Mouse (Mus musculus): Measurements from ENCODE around the gene Pik3r1. TPM values are rescaled to one million over a fixed set of nuclear protein-coding genes. Genes with fewer than 3 reads are reported as not detected.

Gene Pik3r1
- polyA plus RNA-seq, 1 experiment: 25.9 TPM

DNA sequence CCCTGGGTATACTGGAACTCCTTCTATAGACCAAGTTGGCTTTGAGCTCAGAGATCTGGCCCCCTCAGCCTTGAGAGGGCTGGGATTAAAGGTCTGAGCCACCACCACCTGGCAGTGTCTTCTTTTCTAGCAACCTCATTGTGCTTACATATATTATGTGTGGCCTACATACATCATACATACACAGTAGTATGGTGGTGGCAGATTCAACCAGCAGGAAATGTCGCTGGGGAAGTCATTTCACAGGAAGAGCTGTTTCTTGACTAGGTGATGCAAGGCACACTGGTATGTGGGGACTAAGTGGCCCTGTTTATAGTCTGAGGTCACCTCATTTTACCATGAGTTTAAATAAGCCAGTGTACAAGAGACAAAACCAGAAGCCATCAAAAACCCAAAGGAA is 87.9 kb downstream of the Pik3r1 start:
- Histone ChIP-seq H3K4me1 (ENCODE audit: control insufficient read depth, insufficient read depth, low read length) (no peaks in the 10 kb centered on the region), H3K4me3 (replicated peaks; ENCODE audit: extremely low read depth, low read depth, low read length) (no peak overlapping the region)
- WGBS: 69% methylated on average over 1 of the region's 1 CpGs
- TF ChIP-seq CTCF (IDR thresholded peaks at IDR 0.05; ENCODE audit: insufficient read depth, low read length): no peak
- DNase-seq: no peak

DNA sequence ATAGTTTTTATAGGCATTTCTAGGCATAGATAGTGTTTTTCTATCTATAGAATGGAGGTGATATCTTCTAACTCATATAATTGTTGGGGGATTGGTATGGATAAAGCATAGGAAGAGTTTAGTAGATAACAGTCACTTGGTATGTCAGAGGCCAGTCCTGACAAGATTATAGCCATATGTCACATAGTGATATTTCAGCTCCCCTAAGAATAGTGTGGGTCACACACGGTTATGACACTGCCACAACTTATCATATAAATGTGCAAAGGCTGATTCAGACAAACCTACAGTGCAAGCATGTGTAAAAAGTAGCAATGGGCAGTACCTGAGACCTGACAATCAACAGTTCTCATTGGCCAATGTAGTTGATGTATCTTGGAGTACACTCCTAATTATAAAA is 89.0 kb downstream of the Pik3r1 start:
- H3K4me3 ChIP-seq (replicated peaks; ENCODE audit: extremely low read depth, low read depth, low read length): no peak overlapping the region
- WGBS: 85% methylated on average over 1 of the region's 1 CpGs
- H3K4me1 ChIP-seq (ENCODE audit: control insufficient read depth, insufficient read depth, low read length): no peaks in the 10 kb centered on the region
- no peak for DNase-seq
- TF ChIP-seq POLR2A (IDR thresholded peaks at IDR 0.05; ENCODE audit: borderline replicate concordance, extremely low read depth, low read depth, low read length) (no peak), CTCF (IDR thresholded peaks at IDR 0.05; ENCODE audit: insufficient read depth, low read length) (no peak)

DNA sequence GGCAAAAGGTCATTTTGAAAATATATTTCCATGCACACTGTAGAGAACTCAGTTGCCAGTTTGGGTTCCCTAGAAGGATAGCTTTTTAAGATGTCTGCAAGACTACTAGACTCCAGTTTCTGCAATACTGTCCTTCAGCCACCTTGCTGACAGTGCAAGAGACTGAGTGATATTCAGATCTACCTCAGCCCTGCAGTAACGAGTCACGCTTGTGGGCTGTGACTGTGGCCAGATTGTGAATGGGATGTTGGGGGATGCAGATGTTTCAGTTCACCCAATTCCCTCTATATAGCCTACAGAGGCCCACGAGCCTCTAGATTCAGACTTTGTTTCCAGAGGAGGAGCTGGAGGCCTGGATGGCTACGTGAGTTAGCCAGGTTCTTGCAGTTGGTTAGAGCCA is 90.0 kb downstream of the Pik3r1 start:
- DNase-seq: no peak
- H3K4me1 ChIP-seq (ENCODE audit: control insufficient read depth, insufficient read depth, low read length): no peaks in the 10 kb centered on the region
- WGBS: 85% methylated on average over 4 of the region's 4 CpGs
- TF ChIP-seq CTCF (IDR thresholded peaks at IDR 0.05; ENCODE audit: insufficient read depth, low read length) (no peak), POLR2A (IDR thresholded peaks at IDR 0.05; ENCODE audit: borderline replicate concordance, extremely low read depth, low read depth, low read length) (no peak)
- no peak overlapping the region for H3K4me3 ChIP-seq (replicated peaks; ENCODE audit: extremely low read depth, low read depth, low read length)

- Histone ChIP-seq H3K4me1 (ENCODE audit: control insufficient read depth, insufficient read depth, low read length) (no peaks in the 10 kb centered on the region), H3K4me3 (replicated peaks; ENCODE audit: extremely low read depth, low read depth, low read length) (no peak overlapping the region)
- no peak for DNase-seq
- TF ChIP-seq POLR2A (IDR thresholded peaks at IDR 0.05; ENCODE audit: borderline replicate concordance, extremely low read depth, low read depth, low read length): no peak
- no peak for TF ChIP-seq CTCF (IDR thresholded peaks at IDR 0.05; ENCODE audit: insufficient read depth, low read length)
- 72% methylated on average over 3 of the region's 3 CpGs for WGBS
These were observed 94.1 kb downstream of the Pik3r1 start for GRCm38 (mm10) chr13:101673876-101674275.

- 16% methylated on average over 3 of the region's 3 CpGs for WGBS
- no peak for DNase-seq
- H3K4me3 ChIP-seq (replicated peaks; ENCODE audit: extremely low read depth, low read depth, low read length): no peak overlapping the region
- H3K4me1 ChIP-seq (ENCODE audit: control insufficient read depth, insufficient read depth, low read length): no peaks in the 10 kb centered on the region
- TF ChIP-seq CTCF (IDR thresholded peaks at IDR 0.05; ENCODE audit: insufficient read depth, low read length) (no peak), POLR2A (IDR thresholded peaks at IDR 0.05; ENCODE audit: borderline replicate concordance, extremely low read depth, low read depth, low read length) (no peak)
These were observed 99.2 kb downstream of the Pik3r1 start for GRCm38 (mm10) chr13:101668859-101669258.

- TF ChIP-seq POLR2A (IDR thresholded peaks at IDR 0.05; ENCODE audit: borderline replicate concordance, extremely low read depth, low read depth, low read length): no peak
- TF ChIP-seq CTCF (IDR thresholded peaks at IDR 0.05; ENCODE audit: insufficient read depth, low read length): no peak
- H3K4me1 ChIP-seq (ENCODE audit: control insufficient read depth, insufficient read depth, low read length): no peaks in the 10 kb centered on the region
- no peak for DNase-seq
These were observed 104.0 kb downstream of the Pik3r1 start for GRCm38 (mm10) chr13:101664010-101664409.

GRCm38 (mm10) chr13:101662900-101663299 is 105.1 kb downstream of the Pik3r1 start:
- DNase-seq: no peak
- H3K4me3 ChIP-seq (replicated peaks; ENCODE audit: extremely low read depth, low read depth, low read length): no peak overlapping the region
- WGBS: 74% methylated on average over 1 of the region's 1 CpGs
- no peaks in the 10 kb centered on the region for H3K4me1 ChIP-seq (ENCODE audit: control insufficient read depth, insufficient read depth, low read length)
- TF ChIP-seq CTCF (IDR thresholded peaks at IDR 0.05; ENCODE audit: insufficient read depth, low read length) (no peak), POLR2A (IDR thresholded peaks at IDR 0.05; ENCODE audit: borderline replicate concordance, extremely low read depth, low read depth, low read length) (no peak)

More at GRCm38 (mm10) chr13:101664010-101664409, 104.0 kb downstream of the Pik3r1 start:
- no peak overlapping the region for H3K4me3 ChIP-seq (replicated peaks; ENCODE audit: extremely low read depth, low read depth, low read length)
- 57% methylated on average over 5 of the region's 5 CpGs for WGBS

DNA sequence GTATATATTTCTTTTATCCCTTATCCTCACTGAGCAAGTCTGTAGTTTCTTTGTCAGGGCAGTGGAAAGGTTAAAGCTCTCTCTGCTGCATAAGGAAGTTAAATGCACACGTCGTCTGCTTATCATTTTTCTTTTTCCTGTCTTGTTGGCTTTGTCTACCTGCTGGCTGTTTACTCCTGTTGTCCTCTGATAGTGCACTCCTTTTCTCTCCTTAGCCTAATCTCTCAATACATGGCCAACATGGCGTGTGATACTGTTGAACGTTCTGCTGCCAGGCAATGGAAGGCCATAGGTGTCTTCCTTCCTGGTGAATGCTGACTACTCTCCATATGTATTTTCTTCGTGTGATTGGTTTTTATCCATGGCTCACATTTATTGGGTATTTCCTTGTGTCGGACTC is 106.5 kb downstream of the Pik3r1 start:
- TF ChIP-seq CTCF (IDR thresholded peaks at IDR 0.05; ENCODE audit: insufficient read depth, low read length): no peak
- TF ChIP-seq POLR2A (IDR thresholded peaks at IDR 0.05; ENCODE audit: borderline replicate concordance, extremely low read depth, low read depth, low read length): no peak
- WGBS: 67% methylated on average over 6 of the region's 6 CpGs
- no peaks in the 10 kb centered on the region for H3K4me1 ChIP-seq (ENCODE audit: control insufficient read depth, insufficient read depth, low read length)
- H3K4me3 ChIP-seq (replicated peaks; ENCODE audit: extremely low read depth, low read depth, low read length): no peak overlapping the region
- DNase-seq: no peak

GRCm38 (mm10) chr13:101660187-101660586 is 107.8 kb downstream of the Pik3r1 start:
- TF ChIP-seq CTCF (IDR thresholded peaks at IDR 0.05; ENCODE audit: insufficient read depth, low read length) (no peak), POLR2A (IDR thresholded peaks at IDR 0.05; ENCODE audit: borderline replicate concordance, extremely low read depth, low read depth, low read length) (no peak)
- Histone ChIP-seq H3K4me1 (ENCODE audit: control insufficient read depth, insufficient read depth, low read length) (no peaks in the 10 kb centered on the region), H3K4me3 (replicated peaks; ENCODE audit: extremely low read depth, low read depth, low read length) (no peak overlapping the region)
- DNase-seq: no peak
- WGBS: 99% methylated on average over 2 of the region's 2 CpGs

GRCm38 (mm10) chr13:101652131-101652530 is 115.9 kb downstream of the Pik3r1 start:
- no peak for TF ChIP-seq POLR2A (IDR thresholded peaks at IDR 0.05; ENCODE audit: borderline replicate concordance, extremely low read depth, low read depth, low read length)
- TF ChIP-seq CTCF (IDR thresholded peaks at IDR 0.05; ENCODE audit: insufficient read depth, low read length): no peak
- DNase-seq: no peak
- WGBS: 79% methylated on average over 2 of the region's 2 CpGs
- H3K4me1 ChIP-seq (ENCODE audit: control insufficient read depth, insufficient read depth, low read length): no peaks in the 10 kb centered on the region
- H3K4me3 ChIP-seq (replicated peaks; ENCODE audit: extremely low read depth, low read depth, low read length): no peak overlapping the region
